Mouse (Mus musculus) heart, adult 10 weeks (tissue): Measurements from ENCODE around the gene Plb1. TPM values are rescaled to one million over a fixed set of nuclear protein-coding genes. Genes with fewer than 3 reads are reported as not detected.

Experiments used
- polyA plus RNA-seq: library from polyadenylated mRNA; stranded (reverse); fragments of 350-450 nt; fragmentation: Illumina TruSeq; extraction: RNeasy Lipid Tissue Mini Kit (QIAGEN cat#74804); gene quantifications from one replicate; pipeline ENCODE4 v1.2.3, GENCODE M21; 2014; ENCODE audit warnings: low read depth, low replicate concordance

Plb1 gene
- 0.84 TPM for polyA plus RNA-seq

DNA sequence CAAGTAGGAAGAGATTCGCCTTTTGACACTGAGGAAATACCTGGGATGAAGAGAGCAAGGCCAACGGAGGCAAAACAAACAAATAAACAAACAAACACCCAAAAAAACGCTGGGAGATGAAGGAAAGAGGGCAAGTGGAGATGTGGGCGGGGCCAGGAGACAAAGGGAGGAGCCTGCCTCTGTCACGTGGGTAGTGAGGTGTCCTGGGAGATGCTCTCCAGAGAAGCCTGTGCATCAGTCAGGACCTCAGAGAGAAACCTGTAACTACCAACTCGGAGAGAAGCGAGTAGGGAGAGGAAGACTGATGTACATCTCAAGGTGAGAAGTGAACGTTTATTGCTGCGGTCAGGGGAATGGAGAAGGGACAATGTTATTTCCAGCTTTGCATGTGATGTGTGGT is at the start of gene Plb1:
Plb1 (plus strand) TSS at position 235 of the 400 bp plus-strand sequence.

Other genes starting within 250 kb of the Plb1 start
- gene Fosl2, start 96.9 kb upstream of the Plb1 start, polyA plus RNA-seq, result 14.9 TPM
- gene Ppp1cb, start 226.1 kb downstream of the Plb1 start, polyA plus RNA-seq, result 236 TPM